In the genomic region with DNA sequence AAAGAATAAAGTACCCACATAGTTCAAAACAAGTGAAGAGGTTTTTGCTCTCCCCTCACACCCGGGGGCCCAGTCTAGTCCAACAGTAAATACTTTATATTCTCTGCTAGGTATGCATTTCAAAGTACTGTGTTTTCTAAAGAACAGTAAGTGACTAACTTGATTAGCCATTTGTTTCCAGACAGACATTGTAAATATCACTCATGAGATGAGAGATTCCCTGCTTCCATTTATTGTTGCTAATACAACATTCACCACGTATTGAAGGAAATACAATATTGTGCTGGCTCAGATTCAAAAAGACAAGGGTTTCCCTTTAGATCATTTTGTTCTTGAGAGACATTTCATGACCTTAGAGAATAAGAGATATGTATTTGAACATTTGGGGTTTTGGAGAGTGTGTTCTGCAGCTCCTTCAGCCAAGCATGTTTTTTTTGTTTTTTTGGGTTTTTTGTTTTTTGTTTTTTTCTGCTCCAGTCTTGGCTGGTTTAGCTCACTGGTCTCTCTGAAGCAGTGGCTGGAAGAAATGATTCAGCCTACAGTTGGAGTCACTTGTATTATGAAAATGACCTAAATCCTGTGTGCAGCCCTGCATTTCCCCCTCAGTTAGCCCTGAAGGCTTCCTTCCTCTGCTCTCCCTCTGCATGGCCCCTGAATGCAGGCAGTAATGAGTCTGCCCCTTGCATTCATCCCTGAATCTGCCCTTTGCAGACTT, we compare ENCODE assay signal across 9 mouse cellular contexts.
A peak's percentile ranks its signal among the peaks of the same experiment; 100 is the strongest.
DNase-seq lines count a peak whose midpoint lies in the region; ATAC-seq and TF ChIP-seq lines count a peak whose summit lies in the region.
"Had no signal": no experiment of that assay in that cellular context is flagged by ENCODE, and none has a peak within 500 bp of the region (broad histone marks: within the 10 kb centered on the region; RNA-seq: fewer than 3 reads in every experiment).

No protein-coding gene starts in this region.

- TF ChIP-seq EP300 in heart, postnatal 0 days (IDR thresholded peaks at IDR 0.05; ENCODE audit: low read depth) = no peak

- peak overlapping the region; percentile 51 for H3K4me2 ChIP-seq in heart, postnatal 0 days (ENCODE audit: low read depth, low read length)
- peak overlapping the region; percentile 49 for H3K4me2 ChIP-seq in embryonic facial prominence, embryonic 14.5 days (ENCODE audit: low read depth, low read length)

- H3K27ac ChIP-seq in heart, postnatal 0 days (ENCODE audit: low read depth) = no peak overlapping the region
- H3K27ac ChIP-seq in embryonic facial prominence, embryonic 14.5 days (replicated peaks; ENCODE audit: low read depth, low read length) = peak overlapping the region; percentile 75
- peak overlapping the region; percentile 4; the same call in 1 of the 2 replicates for H3K27ac ChIP-seq in macrophage
- H3K27ac ChIP-seq: hindbrain, postnatal 0 days had no signal

- peak overlapping the region; percentile 30; the same call in 1 of the 2 replicates for H3K4me3 ChIP-seq in heart, postnatal 0 days (ENCODE audit: low read depth, low read length)
- peak overlapping the region; percentile 92 for H3K4me3 ChIP-seq in megakaryocyte, embryonic 14.5 days (replicated peaks)
- H3K4me3 ChIP-seq in embryonic facial prominence, embryonic 14.5 days (ENCODE audit: low read depth, low read length) = peak overlapping the region; percentile 22
- peak overlapping the region; percentile 29; the same call in 1 of the 2 replicates for H3K4me3 ChIP-seq in macrophage (ENCODE audit: inconsistent target)

- no peaks in the 10 kb centered on the region for H3K36me3 ChIP-seq in heart, postnatal 0 days (replicated peaks; ENCODE audit: control insufficient read depth, insufficient read depth, low read length)
- H3K36me3 ChIP-seq in megakaryocyte, embryonic 14.5 days (replicated peaks; ENCODE audit: low read length) = peaks cover 23% of the 10 kb centered on the region
- no peaks in the 10 kb centered on the region for H3K36me3 ChIP-seq in embryonic facial prominence, embryonic 14.5 days (ENCODE audit: control insufficient read depth, insufficient read depth, low read length)
- no peaks in the 10 kb centered on the region for H3K36me3 ChIP-seq in macrophage (ENCODE audit: inconsistent target)

- H3K4me1 ChIP-seq in heart, postnatal 0 days (ENCODE audit: control insufficient read depth, insufficient read depth) = peaks cover 28% of the 10 kb centered on the region
- H3K4me1 ChIP-seq in megakaryocyte, embryonic 14.5 days = peaks cover 80% of the 10 kb centered on the region
- peaks cover 24% of the 10 kb centered on the region for H3K4me1 ChIP-seq in embryonic facial prominence, embryonic 14.5 days (ENCODE audit: control insufficient read depth, insufficient read depth, low read length)

- no peaks in the 10 kb centered on the region for H3K27me3 ChIP-seq in heart, postnatal 0 days (ENCODE audit: control insufficient read depth, insufficient read depth, low read length)
- H3K27me3 ChIP-seq in megakaryocyte, embryonic 14.5 days (replicated peaks) = no peaks in the 10 kb centered on the region
- H3K27me3 ChIP-seq in embryonic facial prominence, embryonic 14.5 days (replicated peaks; ENCODE audit: control insufficient read depth, insufficient read depth, low read length) = no peaks in the 10 kb centered on the region

- ATAC-seq in heart, postnatal 0 days (ENCODE audit: insufficient read depth, low read depth) = no peak
- ATAC-seq in megakaryocyte, adult 5-6 weeks (ENCODE audit: poor library complexity, severe bottlenecking) = no peak
- ATAC-seq in embryonic facial prominence, embryonic 14.5 days (ENCODE audit: low read depth) = no peak
- ATAC-seq: hindbrain, postnatal 0 days had no signal

- 55% methylated on average over 2 of the region's 2 CpGs for WGBS in heart, postnatal 0 days
- WGBS in embryonic facial prominence, embryonic 14.5 days = 18% methylated on average over 2 of the region's 2 CpGs
- 63% methylated on average over 2 of the region's 2 CpGs for WGBS in macrophage (ENCODE audit: missing documents)

- no peak overlapping the region for H3K9ac ChIP-seq in heart, postnatal 0 days (replicated peaks; ENCODE audit: low read depth, low read length)
- H3K9ac ChIP-seq in embryonic facial prominence, embryonic 14.5 days (ENCODE audit: low read depth, low read length) = 0 out of 2 replicates have a peak overlapping the region, but pooled peaks have one; percentile 15

- no peaks in the 10 kb centered on the region for H3K79me2 ChIP-seq in macrophage (ENCODE audit: inconsistent target)

- intact Hi-C loops in heart, postnatal 10 days (cut with DNase I) = no loop called here

- no peak for TF ChIP-seq CTCF in heart, postnatal 0 days (IDR thresholded peaks at IDR 0.05; ENCODE audit: low read depth)

- DNase-seq in heart, postnatal 0 days (ENCODE audit: low spot score) = no peak
- no peak for DNase-seq in heart, postnatal 10 days
- peak; percentile 38 for DNase-seq in embryonic facial prominence, embryonic 14.5 days (ENCODE audit: low spot score)
- no peak for DNase-seq in right cerebral cortex, adult 2 months (ENCODE audit: low spot score in 2 of 2)
- DNase-seq: layer of hippocampus, postnatal 36 days had no signal

- H3K9me3 ChIP-seq in heart, postnatal 0 days (replicated peaks; ENCODE audit: control insufficient read depth, low read length) = no peaks in the 10 kb centered on the region
- H3K9me3 ChIP-seq in megakaryocyte, embryonic 14.5 days = no peaks in the 10 kb centered on the region
- H3K9me3 ChIP-seq in embryonic facial prominence, embryonic 14.5 days (ENCODE audit: control insufficient read depth, low read length) = no peaks in the 10 kb centered on the region

Comparison
In these comparisons a context has a peak if more than half of its experiments do, and no peak if none do; other contexts are left out.
1. H3K4me3 ChIP-seq: peak in every context shown above with its lines; median percentile 92 in megakaryocyte, embryonic 14.5 days; 30 in heart, postnatal 0 days; 29 in macrophage; 22 in embryonic facial prominence, embryonic 14.5 days.